Mouse (Mus musculus): ENCODE results near the gene Mtmr12. TPM values are rescaled to one million over a fixed set of nuclear protein-coding genes. Genes with fewer than 3 reads are reported as not detected.

Gene Mtmr12
- total RNA-seq, 2 experiments from 2014 or later: 19.5 TPM

DNA sequence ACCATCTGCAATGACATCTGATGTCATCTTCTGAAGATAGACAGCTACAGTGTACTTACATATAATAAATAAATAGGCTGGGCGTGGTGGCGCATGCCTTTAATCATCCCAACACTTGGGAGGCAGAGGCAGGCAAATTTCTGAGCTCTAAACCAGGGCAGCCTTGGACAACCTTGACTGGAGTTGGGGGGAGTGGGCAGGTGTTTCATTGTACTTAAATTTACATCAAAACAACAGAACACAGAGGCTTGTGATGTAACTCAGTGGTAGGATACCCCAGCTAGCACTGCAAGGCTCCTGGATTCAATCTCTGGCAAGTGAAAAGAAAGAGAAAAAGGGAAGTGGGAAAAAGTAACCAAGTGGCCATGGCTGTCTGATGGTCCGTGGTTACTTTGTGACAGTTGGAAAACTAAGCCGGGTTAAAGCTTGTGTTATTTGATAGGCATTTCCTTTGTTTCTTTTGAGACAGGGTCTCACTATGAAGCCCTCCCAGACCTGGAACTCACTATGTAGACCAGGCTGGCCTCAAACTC, 70.3 kb downstream of the Mtmr12 start:
- DNase-seq: no peak

DNA sequence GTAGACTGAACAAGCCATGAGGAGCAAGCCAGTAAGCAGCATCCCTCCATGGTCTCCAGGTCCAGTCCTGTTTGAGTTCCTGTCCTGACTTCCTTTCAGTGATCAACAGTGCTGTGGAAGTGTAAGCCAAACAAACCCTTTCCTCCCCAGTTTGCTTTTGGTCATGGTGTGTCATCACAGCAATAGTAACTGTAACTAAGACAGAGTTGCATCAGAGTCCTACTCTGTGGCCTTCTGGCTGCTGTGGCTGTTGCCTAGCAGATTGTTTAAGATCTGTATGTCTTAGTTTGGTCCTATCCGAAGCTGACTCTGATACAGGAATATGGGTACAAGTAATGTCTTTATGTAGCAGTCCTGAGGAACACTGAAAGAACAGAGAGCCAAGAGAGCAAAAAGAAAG, 75.0 kb downstream of the Mtmr12 start:
- DNase-seq: no peak

DNA sequence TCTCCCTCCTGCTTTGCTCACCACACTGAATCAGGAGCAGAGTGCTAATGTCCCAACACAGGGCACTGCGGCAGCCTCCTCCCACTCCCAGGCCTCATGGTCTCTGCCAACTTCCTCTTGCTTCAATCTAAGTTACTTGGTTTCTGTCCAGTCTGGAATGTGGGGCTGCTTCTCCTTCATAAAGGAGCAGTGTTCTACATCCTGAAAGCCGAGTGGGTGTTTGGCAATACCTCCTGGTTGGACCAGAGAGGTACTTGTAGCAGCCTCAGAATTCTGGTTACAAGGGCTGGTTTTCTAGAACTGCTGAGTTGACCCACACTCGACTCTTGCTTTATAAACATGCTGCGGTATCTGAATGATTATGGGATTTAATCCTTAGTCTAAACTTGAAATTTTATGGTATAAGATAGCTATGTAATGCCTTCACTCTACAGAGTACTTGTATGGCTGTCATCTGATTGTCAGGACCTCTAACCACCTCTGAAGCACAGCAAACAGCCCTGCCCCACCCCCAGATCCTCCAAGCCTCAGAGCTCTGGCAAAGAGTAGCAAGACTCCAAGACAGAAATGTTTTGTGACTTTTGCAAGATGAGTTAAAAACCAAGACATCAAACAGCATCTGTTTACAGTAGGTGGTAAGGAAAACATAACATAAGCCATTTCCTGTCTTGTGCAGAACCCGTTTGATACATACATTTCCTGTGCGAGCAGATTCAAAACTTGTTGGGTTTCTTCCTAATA, 80.1 kb downstream of the Mtmr12 start:
- no peak for DNase-seq

DNA sequence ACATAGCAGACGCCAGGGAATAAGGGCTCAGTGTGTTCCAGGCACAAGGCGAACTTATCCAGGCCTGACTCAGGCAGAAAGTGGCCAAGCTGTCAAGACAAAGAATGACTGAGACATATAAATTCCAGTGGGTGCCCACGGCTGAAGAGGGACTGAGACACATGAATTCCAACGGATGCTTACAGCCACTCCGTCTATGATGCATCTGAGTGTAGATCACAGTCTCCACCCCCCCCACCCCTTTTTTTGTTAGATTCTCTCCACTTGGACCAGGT, 80.6 kb downstream of the Mtmr12 start:
- no peak for DNase-seq

DNA sequence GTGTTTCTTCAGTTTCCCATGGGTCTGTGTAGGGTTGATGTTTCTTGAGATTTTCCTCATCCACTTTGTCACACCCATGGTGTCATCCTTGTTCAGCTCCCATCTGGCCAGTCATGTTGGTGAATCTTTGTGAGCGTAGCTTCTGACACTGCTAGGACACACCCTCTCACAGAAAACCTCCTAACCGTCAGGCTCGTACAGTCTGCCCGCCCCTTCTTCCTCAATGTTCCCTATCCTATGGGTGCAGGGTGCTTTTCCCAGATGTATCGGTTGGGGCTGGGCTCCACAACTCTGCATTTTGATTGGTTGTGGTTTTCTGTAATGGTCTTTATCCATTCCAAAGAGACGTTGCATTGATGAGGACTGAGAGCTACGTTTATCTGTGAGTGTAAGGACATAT, 85.5 kb downstream of the Mtmr12 start:
- DNase-seq: no peak

DNA sequence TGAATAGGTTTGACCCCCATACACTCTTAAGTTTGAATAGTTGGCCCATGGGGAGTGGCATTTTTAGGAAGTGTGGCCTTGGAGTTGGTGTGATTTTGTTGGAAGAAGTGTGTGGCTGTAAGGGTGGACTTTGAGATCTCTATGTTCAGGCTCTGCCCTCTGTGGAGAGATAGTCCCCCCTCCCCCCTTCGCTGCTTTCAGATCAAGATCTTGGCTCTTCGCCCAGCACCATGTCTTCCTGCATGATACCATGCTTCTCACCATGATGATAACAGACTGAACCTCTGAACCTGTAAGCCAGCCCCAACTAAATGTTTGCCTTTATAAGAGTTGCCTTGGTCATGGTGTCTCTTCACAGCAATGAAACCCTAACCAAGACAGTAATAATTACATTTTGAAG, 86.9 kb downstream of the Mtmr12 start:
- DNase-seq: no peak

DNA sequence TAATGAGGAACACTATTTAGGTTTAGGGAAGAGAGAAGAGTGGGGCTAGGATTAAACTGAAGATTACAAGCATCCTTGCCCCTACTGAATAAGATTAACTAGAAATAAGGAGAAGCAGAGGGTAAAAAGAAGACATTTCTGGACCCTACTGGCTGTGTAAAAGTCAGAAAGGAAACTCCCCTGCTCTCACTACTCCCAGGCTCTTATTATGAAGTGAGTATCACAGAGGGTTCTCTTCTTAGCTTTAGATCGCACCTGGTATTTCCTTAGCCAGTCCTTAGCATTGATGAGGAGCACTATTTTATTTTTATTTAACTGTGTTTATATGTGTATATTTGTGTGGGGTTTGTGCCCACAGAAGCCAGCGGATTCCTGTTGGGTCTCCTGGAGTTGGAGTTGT, 91.4 kb downstream of the Mtmr12 start:
- DNase-seq: no peak

DNA sequence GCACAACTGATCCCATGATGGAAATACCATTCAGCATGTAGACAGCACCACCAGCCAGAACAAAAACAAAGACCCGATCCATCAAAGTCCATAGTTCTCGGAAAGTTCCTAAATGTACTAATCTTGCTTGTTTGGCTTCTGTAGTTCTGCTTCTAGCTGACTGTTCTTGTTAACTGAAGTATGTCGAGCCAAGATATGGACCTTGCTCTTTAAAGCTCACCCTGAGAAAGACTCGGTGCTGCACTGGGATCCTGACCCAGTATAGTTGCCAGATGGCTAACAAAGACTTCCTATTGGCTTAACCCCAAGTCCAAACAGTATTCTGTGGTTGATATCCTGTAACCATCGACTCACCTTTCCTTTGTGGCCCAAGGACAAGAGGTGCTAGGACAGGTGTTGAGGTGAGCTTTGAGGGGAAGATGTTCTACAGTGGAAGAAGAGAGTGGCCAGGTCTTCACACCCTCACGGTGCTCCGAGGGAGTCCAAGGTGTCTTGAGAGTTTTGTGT, 93.5 kb downstream of the Mtmr12 start:
- no peak for DNase-seq

DNA sequence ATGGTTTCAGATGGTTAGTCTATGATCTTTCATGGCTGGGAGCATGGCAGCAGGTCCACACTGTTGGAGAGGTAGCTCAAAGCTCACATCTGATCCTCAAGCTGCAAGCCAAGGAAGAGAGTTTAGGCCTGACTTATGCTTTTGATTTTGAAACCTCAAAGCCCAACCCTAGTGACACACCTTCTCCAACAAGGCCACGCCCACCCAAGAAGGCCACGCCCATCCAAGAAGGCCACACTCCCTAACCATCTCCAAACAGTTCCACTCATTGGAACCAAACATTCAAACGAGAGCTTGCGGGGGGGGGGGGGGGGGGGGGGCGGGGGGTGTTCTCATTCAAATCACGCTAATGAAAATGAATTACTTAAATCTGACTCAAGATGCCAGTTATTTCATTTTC, 96.9 kb downstream of the Mtmr12 start:
- DNase-seq: no peak

DNA sequence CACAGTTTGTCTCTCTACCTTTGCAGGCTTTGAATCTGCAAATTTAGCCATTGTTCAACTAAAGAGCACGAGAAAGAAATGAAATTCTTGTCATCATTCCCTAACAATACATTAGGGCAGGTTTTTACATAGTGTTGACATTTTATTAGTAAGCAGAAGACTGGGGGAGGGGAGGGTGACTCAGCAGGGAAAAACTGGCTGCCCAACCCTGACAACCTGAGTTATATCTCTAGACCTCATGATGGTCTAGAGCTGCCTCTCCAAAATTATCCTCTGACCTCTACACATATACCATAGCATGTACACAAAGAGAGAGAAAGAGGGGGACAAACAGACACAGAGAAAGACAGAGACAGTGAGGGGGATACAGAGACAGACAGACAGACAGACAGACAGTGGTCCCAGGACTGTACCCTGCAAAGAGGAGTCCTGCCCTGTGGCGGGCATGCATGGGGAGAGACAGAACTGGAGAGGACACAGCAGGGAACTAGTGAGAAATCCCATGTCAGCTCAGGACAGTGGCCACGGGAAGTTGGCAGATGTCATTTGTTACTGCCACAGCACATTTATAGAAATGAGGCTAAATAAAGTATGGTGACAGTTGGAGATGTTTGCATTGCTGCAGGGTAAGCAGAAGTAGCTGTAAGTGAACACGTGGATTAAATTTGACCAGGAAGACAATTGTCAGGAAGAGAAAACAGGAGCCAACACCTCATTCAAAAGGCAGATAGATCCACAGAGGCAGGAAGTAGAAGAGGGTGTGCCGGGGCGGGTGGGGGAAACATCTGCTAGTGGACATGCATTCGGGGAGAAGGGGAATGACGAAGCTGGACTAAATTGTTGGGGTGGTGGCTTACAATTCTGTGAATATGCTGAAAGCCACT, 101.6 kb downstream of the Mtmr12 start:
- no peak for DNase-seq

DNA sequence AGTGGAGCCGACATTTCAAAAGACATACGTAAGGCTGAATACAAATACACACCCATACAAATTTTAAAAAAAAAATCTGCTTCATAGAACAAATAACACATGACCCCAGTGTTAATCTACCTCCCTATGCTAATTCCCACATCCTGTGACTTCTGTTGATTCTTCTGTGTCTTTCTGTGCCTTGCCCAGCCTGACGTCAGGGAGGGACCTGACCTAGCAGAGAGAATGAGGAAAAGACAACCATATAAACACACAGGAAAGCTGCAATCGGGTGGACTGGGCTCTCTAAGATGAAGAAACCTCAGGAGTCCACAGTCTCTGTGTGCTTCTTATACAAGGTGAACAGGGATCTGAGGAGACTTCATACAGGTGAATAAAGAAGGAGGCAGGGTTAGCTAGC, 102.3 kb downstream of the Mtmr12 start:
- no peak for DNase-seq

DNA sequence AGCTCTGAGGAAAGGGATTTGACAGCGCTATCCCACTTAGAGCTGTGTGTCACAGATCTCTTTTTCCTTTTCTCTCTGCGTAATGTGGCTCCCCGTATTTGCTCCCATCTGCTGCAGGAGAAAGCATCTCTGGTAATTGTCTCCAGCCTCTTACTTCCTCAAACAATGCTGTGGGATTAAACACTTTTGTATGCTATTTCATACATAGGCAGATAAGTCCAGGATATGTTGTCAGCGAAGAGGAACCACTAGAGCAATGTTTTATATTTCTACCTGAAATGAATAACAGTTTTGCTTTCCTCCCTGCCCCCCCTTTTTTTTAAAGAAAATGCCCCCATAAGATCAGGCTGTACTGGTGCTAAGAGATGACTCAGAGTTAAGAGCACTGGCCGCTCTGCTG, 103.7 kb downstream of the Mtmr12 start:
- DNase-seq: no peak

DNA sequence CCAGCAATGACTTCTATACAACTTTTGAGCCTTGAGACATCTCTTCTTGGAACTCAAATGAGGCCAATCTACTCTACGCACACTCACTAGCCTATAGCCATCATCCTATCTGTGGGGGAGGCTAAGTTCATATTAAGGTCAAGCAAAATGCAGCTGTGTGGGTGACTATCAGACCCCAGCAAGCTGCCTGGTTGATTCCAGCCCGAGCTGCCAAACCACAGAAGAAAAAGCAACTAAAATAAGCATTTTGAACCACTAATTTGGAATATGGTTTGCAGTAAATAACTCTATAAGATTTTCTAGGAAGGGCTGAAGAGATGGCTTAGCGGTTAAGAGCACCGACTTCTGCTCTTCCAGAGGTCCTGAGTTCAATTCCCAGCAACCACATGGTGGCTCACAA, 105.8 kb downstream of the Mtmr12 start:
- no peak for DNase-seq

DNA sequence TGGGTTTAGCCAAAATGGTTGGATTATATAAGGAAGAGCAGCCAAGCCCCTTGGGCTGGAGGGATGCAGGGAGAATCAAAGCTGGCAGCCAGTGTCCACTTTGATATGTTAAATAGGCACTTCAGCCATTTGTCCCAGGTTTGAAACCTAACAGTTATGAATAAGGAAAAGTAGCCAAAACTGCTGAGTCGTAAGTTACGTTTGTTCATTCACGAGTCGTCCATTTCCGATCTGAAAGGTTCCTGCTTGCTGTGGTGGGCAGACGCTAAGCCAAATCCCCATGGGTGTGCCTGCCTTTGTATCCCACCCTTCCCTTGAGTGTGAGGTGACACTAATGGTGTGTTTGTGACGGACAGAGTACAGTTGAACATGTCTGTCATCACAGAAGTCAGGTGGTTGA, 106.6 kb downstream of the Mtmr12 start:
- DNase-seq: no peak

DNA sequence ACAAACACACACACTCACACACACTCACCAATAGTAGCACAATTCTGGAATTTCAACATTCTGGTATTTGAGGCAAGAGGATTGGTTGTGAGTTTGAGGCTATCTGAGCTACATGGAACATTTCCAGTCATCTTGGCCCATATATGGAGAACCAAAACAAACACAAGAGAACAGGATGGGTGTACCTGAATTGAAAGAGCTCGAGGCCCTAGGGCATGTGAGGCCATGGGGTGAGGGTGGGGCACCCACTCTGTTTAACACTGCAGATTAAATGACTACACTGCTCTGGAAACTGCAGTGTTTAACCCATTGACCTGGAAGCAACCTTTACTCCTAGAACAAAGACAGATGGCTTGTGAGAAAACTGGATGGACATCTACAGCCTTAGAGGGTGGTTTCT, 108.4 kb downstream of the Mtmr12 start:
- no peak for DNase-seq

DNA sequence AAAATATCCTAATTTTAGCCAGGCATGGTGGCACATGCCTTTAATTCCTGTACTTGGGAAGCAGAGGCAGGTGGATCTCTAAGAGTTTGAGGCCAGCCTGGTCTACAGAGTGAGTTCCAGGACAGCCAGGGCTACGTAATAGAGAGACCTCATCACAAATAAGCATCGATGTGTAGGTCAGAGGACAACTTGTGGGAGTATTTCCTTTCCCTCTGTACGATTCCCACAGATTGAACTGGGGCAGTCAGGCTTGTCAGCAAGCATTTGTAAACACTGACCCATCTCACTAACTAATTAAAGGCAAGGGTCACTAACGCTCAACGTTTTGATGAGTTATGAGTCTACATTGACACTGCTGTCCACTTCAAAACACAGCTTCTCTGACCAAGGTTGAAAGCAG, 109.8 kb downstream of the Mtmr12 start:
- no peak for DNase-seq

DNA sequence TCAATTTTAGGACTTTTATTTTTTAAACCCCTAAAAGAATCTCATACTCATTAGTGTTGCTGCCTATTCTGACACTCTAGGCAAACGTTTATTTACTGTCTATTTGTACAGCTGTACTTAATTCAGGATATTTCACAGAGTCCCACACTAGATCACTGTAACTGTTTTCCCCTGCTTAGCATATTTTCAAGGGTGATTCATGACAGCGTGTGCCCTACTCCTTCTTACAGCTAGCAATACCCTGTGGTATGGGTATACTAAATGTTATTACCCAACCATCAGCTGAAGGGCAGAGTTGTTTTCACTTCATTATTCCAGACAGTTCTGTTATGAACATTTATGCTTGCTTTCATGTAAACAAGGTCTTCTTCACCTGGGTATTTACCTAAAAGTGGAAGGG, 111.2 kb downstream of the Mtmr12 start:
- no peak for DNase-seq

DNA sequence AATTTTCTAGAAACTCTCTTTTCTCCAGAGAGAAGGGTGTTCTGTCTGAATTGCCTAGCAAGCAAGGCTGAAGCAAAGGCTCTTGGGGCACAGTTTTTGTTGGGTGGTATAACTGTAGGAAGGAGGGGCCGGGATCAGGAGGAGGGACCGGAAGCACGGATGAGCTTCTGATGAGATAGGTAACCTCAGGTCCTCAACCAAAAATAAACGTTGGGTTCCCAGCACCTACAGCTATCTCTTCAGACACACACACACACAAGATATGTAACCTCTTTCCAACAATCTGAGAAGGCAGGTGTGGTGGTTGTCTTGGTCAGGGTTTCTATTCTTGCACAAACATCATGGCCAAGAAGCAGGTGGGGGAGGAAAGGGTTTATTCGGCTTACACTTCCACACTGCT, 112.5 kb downstream of the Mtmr12 start:
- DNase-seq: no peak

DNA sequence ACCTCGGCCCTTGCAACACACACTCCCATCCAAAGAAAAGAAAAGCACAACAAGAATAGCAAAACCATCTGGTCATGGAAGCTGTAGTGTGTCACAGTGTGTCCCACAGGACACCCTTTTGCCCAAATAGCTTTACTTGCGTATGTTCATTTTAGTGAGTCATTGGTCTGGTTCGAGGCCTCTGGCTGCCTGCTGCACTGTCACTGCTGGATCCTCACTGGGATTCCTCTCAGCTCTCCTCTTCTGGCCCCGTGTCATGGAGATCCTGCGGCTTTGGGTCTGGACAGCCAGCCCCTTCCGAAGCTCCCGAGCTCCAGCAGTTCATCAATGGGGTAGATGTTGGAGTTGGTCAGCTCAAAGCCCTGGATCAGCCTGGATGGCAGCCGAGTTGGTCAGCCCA, 113.6 kb downstream of the Mtmr12 start:
- DNase-seq: no peak

DNA sequence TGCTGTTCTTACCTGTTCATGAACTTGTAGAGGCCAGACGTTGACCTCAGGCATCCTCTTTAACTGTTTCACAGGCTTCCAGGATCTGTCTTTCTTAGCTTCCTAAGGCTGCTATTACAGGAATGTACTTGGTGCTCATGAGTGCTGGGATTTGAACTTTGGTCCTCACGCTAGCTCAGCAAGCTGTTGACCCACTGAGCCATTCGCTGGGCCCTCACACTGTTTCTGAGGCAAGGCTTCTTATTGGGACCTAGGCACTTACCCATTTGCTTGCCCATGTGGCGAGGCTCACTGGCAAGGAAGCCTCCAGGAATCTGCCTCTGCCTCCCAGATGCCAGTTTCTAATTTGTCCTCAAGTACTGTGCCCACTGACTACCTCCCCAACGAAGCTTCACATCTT, 115.1 kb downstream of the Mtmr12 start:
- no peak for DNase-seq

DNA sequence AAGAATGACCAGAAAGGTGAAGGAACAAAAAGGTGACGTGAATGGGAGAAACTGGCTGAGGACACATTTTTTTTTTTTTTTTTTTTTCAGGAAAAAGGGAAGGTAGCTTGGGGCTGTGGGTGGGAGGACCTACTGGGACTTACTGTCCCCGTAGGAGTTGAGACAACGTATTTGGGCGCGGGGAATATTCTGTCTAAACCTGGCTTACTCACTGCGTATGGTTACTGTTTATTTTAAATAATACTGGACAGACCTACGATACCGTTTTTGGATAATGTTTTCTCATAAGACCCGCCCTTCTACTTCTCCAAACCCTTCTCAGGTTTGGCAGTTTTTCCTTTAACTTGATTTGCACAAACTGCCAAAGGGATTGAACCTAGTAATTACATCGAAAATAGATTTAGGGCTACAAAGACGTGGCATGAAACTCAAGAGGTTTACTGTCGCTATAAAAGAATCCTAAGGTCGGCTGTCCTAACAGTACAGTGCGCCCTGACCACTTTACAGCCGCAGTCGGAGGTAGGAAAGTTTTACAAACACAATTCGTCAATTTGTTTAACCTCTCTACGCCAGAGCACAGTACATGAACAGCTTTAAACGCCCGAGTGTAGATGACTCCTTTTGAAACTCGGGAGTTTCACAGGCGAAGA, 115.7 kb downstream of the Mtmr12 start:
- no peak for DNase-seq

DNA sequence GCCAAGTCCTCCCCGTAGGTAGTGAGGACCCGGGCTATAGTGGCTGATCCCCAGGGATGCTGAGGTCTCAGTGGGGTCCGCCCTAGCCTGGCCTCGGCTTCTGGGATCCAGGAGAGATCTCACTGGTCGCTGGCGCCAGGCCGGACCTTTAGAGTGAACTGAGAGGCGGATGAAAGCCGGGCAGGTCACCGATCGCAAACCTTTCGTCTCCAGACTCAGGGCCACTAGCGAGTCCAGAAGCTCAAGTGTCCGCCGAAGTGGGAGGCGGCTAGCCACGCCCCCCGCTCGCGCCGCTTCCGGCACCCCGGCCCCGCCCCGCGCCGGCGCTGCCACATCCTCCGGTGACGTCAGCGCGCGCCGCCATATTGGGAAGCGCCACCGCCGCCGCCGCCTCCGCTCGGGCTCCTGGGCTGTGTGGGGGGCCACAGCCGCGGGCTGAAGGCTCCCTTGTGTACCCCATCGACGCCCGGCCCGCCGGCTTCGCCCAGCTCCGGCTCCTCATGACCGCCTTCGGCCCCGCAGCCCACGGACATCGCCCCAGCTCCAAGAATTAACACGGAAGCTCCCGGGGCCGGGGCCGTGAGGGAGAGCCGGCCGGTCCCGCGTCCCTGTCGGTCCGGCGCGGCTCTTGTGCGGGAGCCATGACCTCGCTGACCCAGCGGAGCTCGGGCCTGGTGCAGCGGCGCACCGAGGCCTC, 116.4 kb downstream of the Mtmr12 start, which contains the start of gene Golph3:
Golph3 (plus strand) TSS at position 360 of the 697 bp plus-strand sequence.
- DNase-seq: peak; percentile 98
